Mouse (Mus musculus) embryonic facial prominence, embryonic 11.5 days (tissue): ENCODE measurements around the gene Idh2. TPM values are rescaled to one million over a fixed set of nuclear protein-coding genes. Genes with fewer than 3 reads are reported as not detected.

Source experiments
- ATAC-seq: fragments of 200-750 bp; cut with Nextera tagmentation; replicated peaks from 2 replicates; pipeline ENCODE4 v1.8.0; 2017; ENCODE audit warnings: low read depth; ENCODE audit not compliant: insufficient number of reproducible peaks, low FRiP score, low TSS enrichment
- DNase-seq: peaks from one replicate; pipeline ENCODE4 v3.0.0-alpha.2; 2015; ENCODE audit warnings: low spot score
- H3K27ac ChIP-seq: fragments of 300-500 bp; sonication (generic); replicated peaks from 2 replicates; pipeline ENCODE4 v1.5.1; 2014; ENCODE audit warnings: mild to moderate bottlenecking, low read depth, low read length, control low read depth
- H3K27me3 ChIP-seq: fragments of 300-500 bp; sonication (generic); 2 replicates; pipeline ENCODE4 v1.6.1; 2014; ENCODE audit warnings: mild to moderate bottlenecking, low read length, moderate library complexity, mixed read lengths; ENCODE audit not compliant: control insufficient read depth, insufficient read depth
- H3K36me3 ChIP-seq: fragments of 300-500 bp; sonication (generic); replicated peaks from 2 replicates; pipeline ENCODE4 v1.6.1; 2014; ENCODE audit warnings: low read depth, mild to moderate bottlenecking, low read length, moderate library complexity, mixed read lengths; ENCODE audit not compliant: control insufficient read depth, insufficient read depth
- H3K4me1 ChIP-seq: fragments of 300-500 bp; sonication (generic); 2 replicates; pipeline ENCODE4 v1.6.1; 2014; ENCODE audit warnings: low read length, mixed read lengths; ENCODE audit not compliant: control insufficient read depth, insufficient read depth
- H3K4me2 ChIP-seq: fragments of 300-500 bp; sonication (generic); 2 replicates; pipeline ENCODE4 v1.6.1; 2014; ENCODE audit warnings: low read depth, mild to moderate bottlenecking, control low read depth, low read length, moderate library complexity
- H3K4me3 ChIP-seq: fragments of 300-500 bp; sonication (generic); 2 replicates; pipeline ENCODE4 v1.5.1; 2014; ENCODE audit warnings: low read depth, low read length, control low read depth
- H3K9ac ChIP-seq: fragments of 300-500 bp; sonication (generic); replicated peaks from 2 replicates; pipeline ENCODE4 v1.6.1; 2014; ENCODE audit warnings: mild to moderate bottlenecking, control low read depth, low read length
- H3K9me3 ChIP-seq: fragments of 300-500 bp; sonication (generic); replicated peaks from 2 replicates; pipeline ENCODE4 v1.6.1; 2016; ENCODE audit warnings: mild to moderate bottlenecking, low read length, inconsistent platforms, mixed read lengths; ENCODE audit not compliant: control insufficient read depth
- WGBS: fragments of 180-500 bp; shearing (Covaris S2); extraction: QIAGEN DNeasy Blood & Tissue Kit; methylation state at CpG from one replicate; pipeline ENCODE4 v1.1.7; 2014; 5-methylcytosine and 5-hydroxymethylcytosine counted together
- polyA plus RNA-seq: library from polyadenylated mRNA; unstranded; fragments of >200 nt; fragmentation: Nextera tagmentation; extraction: Ambion mirVana; gene quantifications from 2 replicates; pipeline ENCODE4 v1.2.1, GENCODE M21; 2014

Gene Idh2
- polyA plus RNA-seq, 1 experiment from 2014 or later, result 488 TPM

- DNase-seq (no peak), ATAC-seq (no peak)
- Histone ChIP-seq H3K27me3 (no peaks in the 10 kb centered on the region), H3K27ac (no peak overlapping the region), H3K4me3 (no peak overlapping the region), H3K9ac (peak overlapping the region; percentile 95), H3K36me3 (no peaks in the 10 kb centered on the region), H3K4me2 (peak overlapping the region; percentile 79), H3K9me3 (no peaks in the 10 kb centered on the region), H3K4me1 (no peaks in the 10 kb centered on the region)
- 77% methylated on average over 2 of the region's 2 CpGs for WGBS
Measured at GRCm38 (mm10) chr7:80116158-80116557, 966 bp upstream of the Idh2 start.

DNA sequence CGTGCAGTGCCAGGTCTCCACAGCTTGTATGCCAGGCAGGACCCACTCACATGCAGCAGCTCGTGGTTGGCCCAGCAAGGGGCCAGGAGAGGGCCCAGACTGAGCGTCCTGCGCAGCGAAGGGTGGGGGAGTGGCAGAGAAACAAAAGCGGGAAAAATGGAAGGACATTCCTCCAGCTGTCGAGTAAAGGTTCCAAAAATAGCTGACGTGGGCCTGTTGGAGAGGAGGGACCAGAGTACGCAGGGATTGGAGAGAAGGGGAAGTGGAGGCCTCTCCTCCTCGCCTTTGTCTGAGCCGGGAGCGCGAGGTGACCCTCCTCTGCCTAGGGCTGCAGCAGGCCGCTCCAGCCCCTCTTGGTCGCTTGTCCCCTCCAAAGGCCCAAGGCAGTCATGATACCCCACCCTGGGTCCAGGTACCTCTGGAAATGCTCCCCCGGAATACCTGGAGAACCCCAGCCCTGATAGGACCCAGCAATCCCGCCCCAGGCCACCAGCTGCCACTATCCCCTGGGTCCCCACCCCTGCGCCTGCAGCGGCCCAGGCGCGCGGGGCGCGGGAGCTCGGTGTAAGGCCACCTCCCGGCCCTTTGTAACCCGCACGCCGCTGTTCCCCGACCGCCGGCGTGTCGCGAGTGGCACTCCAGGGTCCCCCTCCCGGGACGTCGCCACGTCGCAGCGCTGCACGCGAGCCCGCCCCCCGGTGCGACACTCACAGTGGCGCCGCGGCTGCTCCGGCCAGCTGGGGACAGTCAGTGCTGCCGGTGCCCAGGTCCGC lies 555 bp downstream of the Idh2 start:
- DNase-seq (peak; percentile 73), ATAC-seq (peak; percentile 79)
- Histone ChIP-seq H3K36me3 (no peaks in the 10 kb centered on the region), H3K9me3 (no peaks in the 10 kb centered on the region), H3K9ac (peak overlapping the region; percentile 95), H3K4me2 (peak overlapping the region; percentile 79), H3K4me3 (peak overlapping the region; percentile 96), H3K27ac (peak overlapping the region; percentile 92), H3K4me1 (no peaks in the 10 kb centered on the region), H3K27me3 (no peaks in the 10 kb centered on the region)
- WGBS, result under 1% methylated on average over 51 of the region's 52 CpGs

GRCm38 (mm10) chr7:80113989-80114388 lies 1.2 kb downstream of the Idh2 start:
- WGBS, result 9% methylated on average over 10 of the region's 10 CpGs
- Histone ChIP-seq H3K4me1 (no peaks in the 10 kb centered on the region), H3K9me3 (no peaks in the 10 kb centered on the region), H3K4me2 (peak overlapping the region; percentile 79), H3K9ac (peak overlapping the region; percentile 95), H3K4me3 (peak overlapping the region; percentile 96), H3K27me3 (no peaks in the 10 kb centered on the region), H3K27ac (peak overlapping the region; percentile 92), H3K36me3 (no peaks in the 10 kb centered on the region)
- peak; percentile 51 for DNase-seq
- ATAC-seq, result no peak

DNA sequence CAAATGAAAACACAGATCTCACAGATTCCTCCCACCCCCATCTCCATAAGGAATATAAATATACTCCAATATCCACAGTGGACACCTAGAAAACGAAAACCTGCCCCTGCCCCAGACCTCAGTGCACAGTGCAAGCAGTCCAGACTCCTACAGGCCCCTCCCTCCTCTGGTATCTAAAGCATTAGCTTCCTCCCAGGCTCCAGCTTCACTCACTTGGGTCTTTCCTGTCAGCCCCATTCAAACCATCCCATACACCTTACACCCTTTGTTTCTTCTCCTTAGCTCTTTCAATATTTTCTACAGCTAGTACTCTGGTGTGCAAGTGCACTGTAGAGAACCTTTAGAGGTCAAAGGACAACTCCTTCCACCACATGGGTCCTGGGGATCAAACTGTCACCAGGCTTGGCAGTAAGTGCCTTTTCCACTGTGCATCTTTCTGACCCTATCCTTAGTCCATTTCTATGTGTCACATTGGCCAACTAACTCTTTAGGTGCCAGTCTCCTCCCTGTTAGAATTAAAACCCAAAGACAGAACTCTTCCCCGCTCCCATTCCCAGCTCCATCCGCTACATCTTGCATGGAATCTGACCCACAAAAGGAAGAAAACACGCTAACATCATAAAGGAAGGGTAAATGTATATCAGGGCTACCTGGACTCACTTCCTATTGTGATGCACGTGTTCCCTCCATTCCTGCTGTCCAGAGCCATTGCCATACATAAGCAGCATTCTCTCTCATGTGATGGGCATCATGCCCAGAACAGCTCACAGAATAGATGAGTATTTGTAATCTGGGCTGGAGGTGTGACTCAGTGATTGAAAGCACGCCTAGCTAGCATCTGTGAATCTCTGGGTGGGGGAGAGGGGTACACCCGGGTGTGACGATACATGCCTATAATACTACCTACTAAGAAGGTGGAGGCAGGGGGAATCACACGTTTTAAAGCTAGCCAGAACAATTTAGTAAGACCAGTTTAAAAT lies 3.8 kb downstream of the Idh2 start:
- H3K4me2 ChIP-seq, result no peak overlapping the region
- no peak for ATAC-seq
- H3K9me3 ChIP-seq, result no peaks in the 10 kb centered on the region
- H3K36me3 ChIP-seq, result no peaks in the 10 kb centered on the region
- H3K27ac ChIP-seq, result no peak overlapping the region
- 86% methylated on average over 9 of the region's 9 CpGs for WGBS
- no peak overlapping the region for H3K9ac ChIP-seq
- DNase-seq, result no peak
- H3K4me3 ChIP-seq, result no peak overlapping the region
- H3K4me1 ChIP-seq, result no peaks in the 10 kb centered on the region
- no peaks in the 10 kb centered on the region for H3K27me3 ChIP-seq

DNA sequence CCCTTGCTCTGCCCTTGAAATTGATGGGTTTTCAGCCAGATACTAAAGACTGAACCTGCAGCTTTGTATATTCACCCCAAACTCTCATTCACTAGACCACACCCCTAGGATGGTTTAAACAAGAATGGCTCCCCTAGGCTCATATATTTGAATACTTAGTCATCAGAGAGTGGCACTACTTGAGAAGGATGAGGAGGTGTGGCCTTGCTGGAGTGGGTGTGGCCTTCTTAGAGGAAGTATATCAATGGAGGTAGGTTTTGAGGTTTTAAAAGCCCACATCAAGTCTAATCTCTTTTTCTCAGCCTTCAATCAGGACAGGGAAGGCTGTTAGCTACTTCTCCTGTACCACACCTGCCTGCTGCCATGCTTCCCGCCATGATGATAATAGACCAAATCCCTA lies 8.8 kb downstream of the Idh2 start:
- no peak for ATAC-seq
- Histone ChIP-seq H3K4me2 (no peak overlapping the region), H3K27ac (no peak overlapping the region), H3K9ac (no peak overlapping the region), H3K4me3 (no peak overlapping the region), H3K36me3 (no peaks in the 10 kb centered on the region), H3K9me3 (no peaks in the 10 kb centered on the region), H3K27me3 (no peaks in the 10 kb centered on the region), H3K4me1 (no peaks in the 10 kb centered on the region)
- no peak for DNase-seq
- WGBS, result 96% methylated on average over 1 of the region's 1 CpGs

GRCm38 (mm10) chr7:80105637-80106390 lies 9.4 kb downstream of the Idh2 start:
- H3K27me3 ChIP-seq, result no peaks in the 10 kb centered on the region
- WGBS, result 93% methylated on average over 4 of the region's 4 CpGs
- no peak overlapping the region for H3K9ac ChIP-seq
- no peaks in the 10 kb centered on the region for H3K9me3 ChIP-seq
- ATAC-seq (no peak), DNase-seq (no peak)
- no peaks in the 10 kb centered on the region for H3K4me1 ChIP-seq
- H3K36me3 ChIP-seq, result peaks cover 3% of the 10 kb centered on the region
- H3K4me3 ChIP-seq, result no peak overlapping the region
- no peak overlapping the region for H3K27ac ChIP-seq
- H3K4me2 ChIP-seq, result no peak overlapping the region

GRCm38 (mm10) chr7:80103335-80103734 lies 11.9 kb downstream of the Idh2 start:
- Histone ChIP-seq H3K4me2 (no peak overlapping the region), H3K27me3 (no peaks in the 10 kb centered on the region), H3K4me1 (no peaks in the 10 kb centered on the region), H3K9ac (no peak overlapping the region), H3K9me3 (no peaks in the 10 kb centered on the region), H3K36me3 (peaks cover 18% of the 10 kb centered on the region), H3K4me3 (no peak overlapping the region), H3K27ac (no peak overlapping the region)
- DNase-seq (no peak), ATAC-seq (no peak)
- WGBS, result 89% methylated on average over 3 of the region's 3 CpGs
